Mouse (Mus musculus): ENCODE measurements around the gene Ano2. TPM values are rescaled to one million over a fixed set of nuclear protein-coding genes. Genes with fewer than 3 reads are reported as not detected.

The Ano2 gene
- total and polyA plus RNA-seq, 3 experiments, result not detected

GRCm38 (mm10) chr6:126001797-126002196 is 311.6 kb downstream of the Ano2 start:
- in situ Hi-C loops (cut with MboI; ENCODE audit: low pct_ligation_motif_present, low pct_unique_long_range_greater_than_20kb, low sequenced_read_pairs) (no loop called here), dilution Hi-C loops (cut with MboI; ENCODE audit: extremely low pct_ligation_motif_present, extremely low pct_unique_long_range_greater_than_20kb, low sequenced_read_pairs) (no loop called here)
- no peak for DNase-seq (ENCODE audit: extremely low read depth)
- Histone ChIP-seq H3K4me3 (replicated peaks in 1 of 3; ENCODE audit: low read depth in 2 of 3, low read length in 2 of 3, poor library complexity in 1 of 3) (no peak overlapping the region), H3K27ac (ENCODE audit: insufficient read depth, low read depth) (no peak overlapping the region), H3K9me3 (replicated peaks; ENCODE audit: low read length) (no peaks in the 10 kb centered on the region), H3K4me1 (ENCODE audit: control insufficient read depth in 1 of 2, insufficient read depth in 2 of 2) (no peaks in the 10 kb centered on the region), H3K4me2 (ENCODE audit: insufficient read depth, low read depth, poor library complexity, severe bottlenecking) (no peak overlapping the region), H3K27me3 (replicated peaks) (peaks cover 93% of the 10 kb centered on the region), H3K9ac (ENCODE audit: insufficient read depth, low read depth) (no peak overlapping the region), H3K79me2 (replicated peaks; ENCODE audit: control insufficient read depth, extremely low read depth, insufficient read depth, poor library complexity, severe bottlenecking) (no peaks in the 10 kb centered on the region), H3K36me3 (replicated peaks in 1 of 2; ENCODE audit: control insufficient read depth in 1 of 2, insufficient read depth in 1 of 2, low read length in 1 of 2) (no peaks in the 10 kb centered on the region)
- no peak for TF ChIP-seq CHD2 (IDR thresholded peaks at IDR 0.05; ENCODE audit: low read length)
- TF ChIP-seq POLR2AphosphoS2 (IDR thresholded peaks at IDR 0.05; ENCODE audit: low read depth, low read length), result no peak
- no peak for TF ChIP-seq PAX5 (IDR thresholded peaks at IDR 0.05; ENCODE audit: low read length)
- TF ChIP-seq ETS1 (conservative IDR thresholded peaks at IDR 0.05; ENCODE audit: low read depth, low read length), result no peak
- TF ChIP-seq ELF1 (IDR thresholded peaks at IDR 0.05; ENCODE audit: low read depth, low read length), result no peak
- TF ChIP-seq RCOR1 (conservative IDR thresholded peaks at IDR 0.05; ENCODE audit: low read depth, low read length), result no peak
- no peak for TF ChIP-seq SMC3 (IDR thresholded peaks at IDR 0.05; ENCODE audit: low read depth, low read length)
- TF ChIP-seq BHLHE40 (IDR thresholded peaks at IDR 0.05; ENCODE audit: low read depth, low read length), result no peak
- TF ChIP-seq JUND (conservative IDR thresholded peaks at IDR 0.05; ENCODE audit: low read depth, low read length), result no peak
- no peak for TF ChIP-seq JUN (IDR thresholded peaks at IDR 0.05; ENCODE audit: insufficient read depth, low read depth, low read length)

GRCm38 (mm10) chr6:126003002-126003742 is 313.0 kb downstream of the Ano2 start:
- DNase-seq (ENCODE audit: extremely low read depth), result no peak
- in situ Hi-C loops (cut with MboI; ENCODE audit: low pct_ligation_motif_present, low pct_unique_long_range_greater_than_20kb, low sequenced_read_pairs) (no loop called here), dilution Hi-C loops (cut with MboI; ENCODE audit: extremely low pct_ligation_motif_present, extremely low pct_unique_long_range_greater_than_20kb, low sequenced_read_pairs) (no loop called here)
- no peak for TF ChIP-seq NRF1 (IDR thresholded peaks at IDR 0.05; ENCODE audit: low read depth, low read length)
- no peak for TF ChIP-seq POLR2AphosphoS2 (IDR thresholded peaks at IDR 0.05; ENCODE audit: low read depth, low read length)
- no peak for TF ChIP-seq RAD21 (IDR thresholded peaks at IDR 0.05; ENCODE audit: low read depth, low read length)
- TF ChIP-seq ZKSCAN1 (IDR thresholded peaks at IDR 0.05; ENCODE audit: borderline replicate concordance, low read depth, low read length), result no peak
- no peak for TF ChIP-seq CHD2 (IDR thresholded peaks at IDR 0.05; ENCODE audit: low read length)
- TF ChIP-seq IRF4 (IDR thresholded peaks at IDR 0.05; ENCODE audit: low read depth, low read length), result no peak
- no peak for TF ChIP-seq KAT2A (IDR thresholded peaks at IDR 0.05; ENCODE audit: insufficient replicate concordance, low read length)
- TF ChIP-seq E2F4 (IDR thresholded peaks at IDR 0.05; ENCODE audit: insufficient replicate concordance, low read depth, low read length), result no peak
- TF ChIP-seq GABPA (IDR thresholded peaks at IDR 0.05; ENCODE audit: insufficient replicate concordance, low read depth, low read length), result no peak
- TF ChIP-seq SIN3A (IDR thresholded peaks at IDR 0.05; ENCODE audit: low read length), result no peak
- no peak for TF ChIP-seq USF2 (conservative IDR thresholded peaks at IDR 0.05; ENCODE audit: low read depth, low read length)
- TF ChIP-seq ZNF384 (IDR thresholded peaks at IDR 0.05; ENCODE audit: low read depth, low read length), result no peak
- TF ChIP-seq CTCF (conservative IDR thresholded peaks at IDR 0.05 in 1 of 2, IDR thresholded peaks at IDR 0.05 in 1 of 2; ENCODE audit: low read depth in 2 of 2, low read length in 2 of 2), result no peak
- no peak for TF ChIP-seq MAX (IDR thresholded peaks at IDR 0.05; ENCODE audit: low read length)
- no peak for TF ChIP-seq UBTF (IDR thresholded peaks at IDR 0.05; ENCODE audit: low read depth, low read length)
- no peak for TF ChIP-seq MXI1 (IDR thresholded peaks at IDR 0.05; ENCODE audit: low read depth, low read length)
- no peak for TF ChIP-seq MAFK (IDR thresholded peaks at IDR 0.05; ENCODE audit: insufficient replicate concordance, low read length)
- TF ChIP-seq NELFE (IDR thresholded peaks at IDR 0.05; ENCODE audit: low read depth, low read length), result no peak
- Histone ChIP-seq H3K27me3 (replicated peaks) (peaks cover 93% of the 10 kb centered on the region), H3K9ac (ENCODE audit: insufficient read depth, low read depth) (no peak overlapping the region), H3K4me1 (ENCODE audit: control insufficient read depth in 1 of 2, insufficient read depth in 2 of 2) (no peaks in the 10 kb centered on the region), H3K4me2 (ENCODE audit: insufficient read depth, low read depth, poor library complexity, severe bottlenecking) (no peak overlapping the region), H3K79me2 (replicated peaks; ENCODE audit: control insufficient read depth, extremely low read depth, insufficient read depth, poor library complexity, severe bottlenecking) (no peaks in the 10 kb centered on the region), H3K36me3 (replicated peaks in 1 of 2; ENCODE audit: control insufficient read depth in 1 of 2, insufficient read depth in 1 of 2, low read length in 1 of 2) (no peaks in the 10 kb centered on the region), H3K27ac (ENCODE audit: insufficient read depth, low read depth) (no peak overlapping the region), H3K9me3 (replicated peaks; ENCODE audit: low read length) (no peaks in the 10 kb centered on the region), H3K4me3 (replicated peaks in 1 of 3; ENCODE audit: low read depth in 2 of 3, low read length in 2 of 3, poor library complexity in 1 of 3) (no peak overlapping the region)
